39 mouse cellular contexts compared by ENCODE assay signal in genomic region chr2:163146001-163146400, GRCm38 (mm10). TPM values are rescaled to one million over a fixed set of nuclear protein-coding genes. Genes with fewer than 3 reads are reported as not detected.
"Had no signal": no experiment of that assay in that cellular context is flagged by ENCODE, and none has a peak within 500 bp of the region (broad histone marks: within the 10 kb centered on the region; RNA-seq: fewer than 3 reads in every experiment).

No protein-coding gene starts in this region.

- H3K27me3 ChIP-seq: heart, embryonic 15.5 days; intestine, embryonic 15.5 days had no signal

- ATAC-seq: hindbrain, embryonic 16.5 days; inflammation-experienced regulatory T-cells, adult 6 months; intestine, embryonic 15.5 days; intestine, postnatal 0 days had no signal

- H3K27ac ChIP-seq: gastrocnemius, adult 2 months; heart, adult 2 months; heart, embryonic 13.5 days; heart, embryonic 15.5 days; hindbrain, embryonic 10.5 days; hindbrain, embryonic 12.5 days; hindbrain, embryonic 14.5 days; intestine, embryonic 15.5 days; kidney, embryonic 15.5 days; kidney, postnatal 0 days; left cerebral cortex, adult 2 months; limb, embryonic 10.5 days; limb, embryonic 12.5 days had no signal

- H3K36me3 ChIP-seq: heart, embryonic 13.5 days; heart, embryonic 15.5 days; hindbrain, embryonic 10.5 days; hindbrain, embryonic 12.5 days; intestine, embryonic 15.5 days; kidney, embryonic 15.5 days; limb, embryonic 10.5 days; limb, embryonic 12.5 days had no signal

- H3K4me1 ChIP-seq: heart, embryonic 13.5 days; heart, embryonic 15.5 days; intestine, embryonic 15.5 days; limb, embryonic 10.5 days had no signal

- DNase-seq: gastrocnemius, adult 2 months; gastrocnemius, postnatal 10 days; gastrocnemius, postnatal 25 days; heart, adult 2 months; heart, postnatal 14 days; heart, postnatal 4 days; kidney, adult 2 months; kidney, adult 9 months; kidney, postnatal 14 days; kidney, postnatal 36 days; layer of hippocampus, adult 9-11 months; liver had no signal

- H3K4me2 ChIP-seq: heart, embryonic 11.5 days; heart, embryonic 13.5 days; heart, embryonic 15.5 days; hindbrain, embryonic 12.5 days; hindbrain, embryonic 14.5 days; intestine, embryonic 15.5 days; kidney, embryonic 15.5 days; limb, embryonic 12.5 days; liver, embryonic 11.5 days had no signal

- H3K9me3 ChIP-seq: heart, embryonic 15.5 days; hindbrain, embryonic 10.5 days; hindbrain, embryonic 12.5 days; intestine, embryonic 15.5 days; kidney, embryonic 15.5 days; limb, embryonic 10.5 days; limb, embryonic 12.5 days had no signal

- H3K9ac ChIP-seq: heart, embryonic 13.5 days; heart, embryonic 15.5 days; hindbrain, embryonic 12.5 days; hindbrain, embryonic 14.5 days; intestine, embryonic 15.5 days; kidney, embryonic 15.5 days; limb, embryonic 12.5 days had no signal

- H3K4me3 ChIP-seq: gastrocnemius, adult 2 months; heart, adult 2 months; heart, embryonic 13.5 days; heart, embryonic 15.5 days; hindbrain, embryonic 10.5 days; hindbrain, embryonic 12.5 days; intestine, embryonic 15.5 days; kidney, embryonic 15.5 days; left cerebral cortex, adult 2 months; limb, embryonic 10.5 days; limb, embryonic 12.5 days had no signal

RNA-seq across cellular contexts. Expression of gene Tox2, which starts 56.9 kb away (rescaled TPM):
- total RNA-seq: granulocyte monocyte progenitor cell, adult 5-6 weeks had no signal

RNA-seq across cellular contexts. Expression of gene Gtsf1l, which starts 58.3 kb away (rescaled TPM):
- total RNA-seq: gastrocnemius, adult 2 months; gastrocnemius, postnatal 10 days; gastrocnemius, postnatal 25 days; gastrocnemius, postnatal 4 days; granulocyte monocyte progenitor cell, adult 5-6 weeks; heart, adult 2 months; heart, postnatal 14 days; heart, postnatal 4 days; layer of hippocampus, adult 18-20 months; layer of hippocampus, adult 8-10 months; layer of hippocampus, postnatal 25 days; left cerebral cortex, adult 2 months; left cerebral cortex, postnatal 14 days; left cerebral cortex, postnatal 36 days had no signal
- polyA plus RNA-seq: frontal cortex, adult 2 months; heart, embryonic 11.5 days; heart, embryonic 13.5 days; heart, embryonic 15.5 days; heart, postnatal 0 days; hindbrain, embryonic 10.5 days; hindbrain, embryonic 12.5 days; hindbrain, embryonic 16.5 days; inflammation-experienced regulatory T-cells, adult 6 months; intestine, embryonic 15.5 days; intestine, postnatal 0 days; kidney, adult 2 months; kidney, embryonic 15.5 days; kidney, postnatal 0 days; large intestine, adult 2 months; limb, embryonic 10.5 days; limb, embryonic 12.5 days; limb, embryonic 14.5 days; liver, embryonic 11.5 days had no signal
